Mouse (Mus musculus) c-Kit-positive CD71-positive TER-119-positive erythroid progenitor cells, embryonic 14.5 days (primary cell): ENCODE data around the gene Kdelr1.

Experiments used
- DNase-seq: peaks from one replicate; pipeline ENCODE4 v3.0.0-alpha.2; 2013; ENCODE audit warnings: low spot score

Kdelr1 gene

GRCm38 (mm10) chr7:45872624-45873023 is at the start of gene Kdelr1:
TSS of gene Kdelr1 (plus strand) at chr7:45872772.
- DNase-seq: peak; percentile 87

- DNase-seq: no peak
Observed at GRCm38 (mm10) chr7:45824598-45824997, 48.0 kb upstream of the Kdelr1 start, which contains the start of gene Kcnj14. TSS of gene Kcnj14 (minus strand) at chr7:45824782.

- no peak for DNase-seq
Observed at GRCm38 (mm10) chr7:45826631-45827030, 45.9 kb upstream of the Kdelr1 start.

GRCm38 (mm10) chr7:45830427-45831127 is 42.0 kb upstream of the Kdelr1 start, which contains the start of gene Grwd1:
TSS of gene Grwd1 (minus strand) at chr7:45830944.
- DNase-seq: peak; percentile 79

- DNase-seq: no peak
Observed at GRCm38 (mm10) chr7:45831128-45831525, 41.4 kb upstream of the Kdelr1 start.

- DNase-seq: no peak
Observed at GRCm38 (mm10) chr7:45832428-45832827, 40.1 kb upstream of the Kdelr1 start.

- no peak for DNase-seq
Observed at GRCm38 (mm10) chr7:45833148-45833790, 39.3 kb upstream of the Kdelr1 start.

GRCm38 (mm10) chr7:45833924-45834323 is 38.6 kb upstream of the Kdelr1 start:
- DNase-seq: no peak

GRCm38 (mm10) chr7:45842950-45843744 is 29.4 kb upstream of the Kdelr1 start:
- no peak for DNase-seq

- no peak for DNase-seq
Observed at GRCm38 (mm10) chr7:45848447-45849027, 24.0 kb upstream of the Kdelr1 start.

- DNase-seq: no peak
Observed at GRCm38 (mm10) chr7:45850661-45851060, 21.9 kb upstream of the Kdelr1 start.

- no peak for DNase-seq
Observed at GRCm38 (mm10) chr7:45853089-45853488, 19.5 kb upstream of the Kdelr1 start.

- no peak for DNase-seq
Observed at GRCm38 (mm10) chr7:45856950-45857901, 15.3 kb upstream of the Kdelr1 start.

GRCm38 (mm10) chr7:45859008-45859407 is 13.6 kb upstream of the Kdelr1 start:
- no peak for DNase-seq

GRCm38 (mm10) chr7:45862804-45863203 is 9.8 kb upstream of the Kdelr1 start:
- DNase-seq: no peak

GRCm38 (mm10) chr7:45864435-45864834 is 8.1 kb upstream of the Kdelr1 start:
- DNase-seq: no peak

- peak; percentile 60 for DNase-seq
Observed at GRCm38 (mm10) chr7:45865925-45866910, 6.4 kb upstream of the Kdelr1 start.

GRCm38 (mm10) chr7:45867871-45868270 is 4.7 kb upstream of the Kdelr1 start:
- no peak for DNase-seq

- no peak for DNase-seq
Observed at GRCm38 (mm10) chr7:45869107-45869670, 3.4 kb upstream of the Kdelr1 start.

- no peak for DNase-seq
Observed at GRCm38 (mm10) chr7:45869787-45870186, 2.8 kb upstream of the Kdelr1 start.
